Mouse (Mus musculus) cortical plate, adult 2 months (tissue): ENCODE results near the gene Rab15. TPM values are rescaled to one million over a fixed set of nuclear protein-coding genes. Genes with fewer than 3 reads are reported as not detected.

Source experiments
- H3K27ac ChIP-seq: fragments of 200-500 bp; 2 replicates; pipeline ENCODE4 v1.5.1; 2012; ENCODE audit warnings: low read length, control low read depth, inconsistent platforms; ENCODE audit not compliant: insufficient read depth
- H3K4me1 ChIP-seq: fragments of 200-500 bp; 2 replicates; pipeline ENCODE4 v1.6.1; 2011; ENCODE audit warnings: low read length; ENCODE audit not compliant: control insufficient read depth, insufficient read depth
- H3K4me3 ChIP-seq: fragments of 200-500 bp; 2 replicates; pipeline ENCODE4 v1.5.1; 2011; ENCODE audit warnings: mild to moderate bottlenecking, low read length, control low read depth; ENCODE audit not compliant: insufficient read depth
- CTCF ChIP-seq: fragments of 200-500 bp; IDR thresholded peaks from 2 replicates; pipeline ENCODE4 v1.5.1; 2011; ENCODE audit warnings: mild to moderate bottlenecking, control low read depth, low read length; ENCODE audit not compliant: insufficient read depth; ENCODE audit errors: extremely low read depth
- POLR2A ChIP-seq: fragments of 200-500 bp; IDR thresholded peaks from 2 replicates; pipeline ENCODE4 v1.6.1; 2011; ENCODE audit warnings: mild to moderate bottlenecking, low read length, control low read depth; ENCODE audit not compliant: insufficient read depth; ENCODE audit errors: extremely low read depth
- polyA plus RNA-seq: library from polyadenylated mRNA; depleted of rRNA; stranded (reverse); fragments of >200 nt; gene quantifications from 2 replicates; pipeline ENCODE4 v1.2.3, GENCODE M21; 2012

Gene Rab15
- polyA plus RNA-seq, 1 experiment: 229 TPM

GRCm38 (mm10) chr12:76852419-76852818, 29.7 kb upstream of the Rab15 start:
- no peak for TF ChIP-seq POLR2A
- H3K27ac ChIP-seq: no peak overlapping the region
- no peaks in the 10 kb centered on the region for H3K4me1 ChIP-seq
- no peak overlapping the region for H3K4me3 ChIP-seq

- no peak overlapping the region for H3K27ac ChIP-seq
- H3K4me1 ChIP-seq: no peaks in the 10 kb centered on the region
- no peak overlapping the region for H3K4me3 ChIP-seq
- no peak for TF ChIP-seq CTCF
- no peak for TF ChIP-seq POLR2A
Measured at GRCm38 (mm10) chr12:76844346-76845061, 21.8 kb upstream of the Rab15 start.

GRCm38 (mm10) chr12:76840081-76840480, 17.4 kb upstream of the Rab15 start:
- TF ChIP-seq CTCF (no peak), POLR2A (no peak)
- H3K4me1 ChIP-seq: peaks cover 2% of the 10 kb centered on the region; the same call in 1 of the 2 replicates

GRCm38 (mm10) chr12:76839298-76839697, 16.6 kb upstream of the Rab15 start:
- Histone ChIP-seq H3K4me3 (no peak overlapping the region), H3K27ac (no peak overlapping the region), H3K4me1 (peaks cover 2% of the 10 kb centered on the region; the same call in 1 of the 2 replicates)
- TF ChIP-seq CTCF: no peak
- TF ChIP-seq POLR2A: no peak

More at GRCm38 (mm10) chr12:76840081-76840480, 17.4 kb upstream of the Rab15 start:
- Histone ChIP-seq H3K4me3 (no peak overlapping the region), H3K27ac (no peak overlapping the region)

- Histone ChIP-seq H3K4me1 (peaks cover 2% of the 10 kb centered on the region; the same call in 1 of the 2 replicates), H3K4me3 (peak overlapping the region; percentile 48), H3K27ac (peak overlapping the region; percentile 8; the same call in 1 of the 2 replicates)
- 0 out of 2 replicates have a peak, but pooled peaks have one; percentile 17 for TF ChIP-seq POLR2A
- no peak for TF ChIP-seq CTCF
Measured at GRCm38 (mm10) chr12:76837844-76838650, 15.3 kb upstream of the Rab15 start.

- peak; percentile 86 for TF ChIP-seq CTCF
- TF ChIP-seq POLR2A: peak; percentile 73; the same call in 1 of the 2 replicates
- Histone ChIP-seq H3K27ac (peak overlapping the region; percentile 8; the same call in 1 of the 2 replicates), H3K4me3 (peak overlapping the region; percentile 48), H3K4me1 (peaks cover 2% of the 10 kb centered on the region; the same call in 1 of the 2 replicates)
Measured at GRCm38 (mm10) chr12:76837101-76837843, 14.6 kb upstream of the Rab15 start.

- Histone ChIP-seq H3K27ac (no peak overlapping the region), H3K4me3 (no peak overlapping the region), H3K4me1 (no peaks in the 10 kb centered on the region)
- TF ChIP-seq POLR2A: no peak
- peak; percentile 78 for TF ChIP-seq CTCF
Measured at GRCm38 (mm10) chr12:76832704-76833103, 10.0 kb upstream of the Rab15 start.

- H3K4me1 ChIP-seq: 0 out of 2 replicates have a peak, but pooled peaks cover 2% of the 10 kb centered on the region
- H3K27ac ChIP-seq: no peak overlapping the region
Measured at GRCm38 (mm10) chr12:76825283-76825682, 2.6 kb upstream of the Rab15 start.

More at GRCm38 (mm10) chr12:76825283-76825682, 2.6 kb upstream of the Rab15 start:
- H3K4me3 ChIP-seq: no peak overlapping the region
- TF ChIP-seq POLR2A: peak; percentile 34; the same call in 1 of the 2 replicates
- no peak for TF ChIP-seq CTCF
